Comparison of ENCODE assay signal across 10 mouse cellular contexts in genomic region chr13:42757654-42758400, GRCm38 (mm10).
A peak's percentile ranks its signal among the peaks of the same experiment; 100 is the strongest.
DNase-seq lines count a peak whose midpoint lies in the region; ATAC-seq and TF ChIP-seq lines count a peak whose summit lies in the region.
"Had no signal": no experiment of that assay in that cellular context is flagged by ENCODE, and none has a peak within 500 bp of the region (broad histone marks: within the 10 kb centered on the region; RNA-seq: fewer than 3 reads in every experiment).

No protein-coding gene starts in this region.

- no peak for DNase-seq in forebrain, embryonic 11.5 days (ENCODE audit: low spot score)
- DNase-seq in embryonic facial prominence, embryonic 10.5 days (ENCODE audit: low spot score): peak; percentile 14
- DNase-seq in gastrocnemius, adult 2 months: no peak
- no peak for DNase-seq in spleen, adult 18-20 months
- no peak for DNase-seq in heart, postnatal 36 days
- DNase-seq: B cell, adult 2 months; lung, adult 2 months had no signal

- H3K9ac ChIP-seq in forebrain, embryonic 13.5 days: no peak overlapping the region
- H3K9ac ChIP-seq in forebrain, embryonic 11.5 days (ENCODE audit: low read length): no peak overlapping the region
- no peak overlapping the region for H3K9ac ChIP-seq in kidney, embryonic 14.5 days (ENCODE audit: low read depth, low read length)
- no peak overlapping the region for H3K9ac ChIP-seq in midbrain, embryonic 13.5 days (replicated peaks)

- intact Hi-C loops in gastrocnemius, adult 2 months (cut with DNase I): no loop called here
- intact Hi-C loops in heart, postnatal 36 days (cut with DNase I): no loop called here

- H3K36me3 ChIP-seq in forebrain, embryonic 13.5 days (ENCODE audit: poor library complexity, severe bottlenecking): no peaks in the 10 kb centered on the region
- no peaks in the 10 kb centered on the region for H3K36me3 ChIP-seq in forebrain, embryonic 11.5 days (ENCODE audit: control insufficient read depth, insufficient read depth, low read length)
- H3K36me3 ChIP-seq in embryonic facial prominence, embryonic 10.5 days (replicated peaks): no peaks in the 10 kb centered on the region
- no peaks in the 10 kb centered on the region for H3K36me3 ChIP-seq in kidney, embryonic 14.5 days (ENCODE audit: control insufficient read depth, insufficient read depth, low read length)
- no peaks in the 10 kb centered on the region for H3K36me3 ChIP-seq in midbrain, embryonic 13.5 days

- H3K4me2 ChIP-seq in forebrain, embryonic 13.5 days: no peak overlapping the region
- H3K4me2 ChIP-seq in forebrain, embryonic 11.5 days (ENCODE audit: low read depth, low read length, severe bottlenecking): no peak overlapping the region
- peak overlapping the region; percentile 17; the same call in 1 of the 2 replicates for H3K4me2 ChIP-seq in kidney, embryonic 14.5 days (replicated peaks; ENCODE audit: low read depth, low read length)
- H3K4me2 ChIP-seq in midbrain, embryonic 13.5 days (replicated peaks): peak overlapping the region; percentile 20; the same call in 1 of the 2 replicates

- no peaks in the 10 kb centered on the region for H3K9me3 ChIP-seq in forebrain, embryonic 13.5 days (replicated peaks)
- no peaks in the 10 kb centered on the region for H3K9me3 ChIP-seq in forebrain, embryonic 11.5 days (ENCODE audit: control insufficient read depth, low read length)
- H3K9me3 ChIP-seq in embryonic facial prominence, embryonic 10.5 days: no peaks in the 10 kb centered on the region
- H3K9me3 ChIP-seq in kidney, embryonic 14.5 days (ENCODE audit: control insufficient read depth, low read length): no peaks in the 10 kb centered on the region
- H3K9me3 ChIP-seq in midbrain, embryonic 13.5 days: no peaks in the 10 kb centered on the region

- WGBS in forebrain, embryonic 13.5 days: 25% methylated on average over 11 of the region's 11 CpGs
- WGBS in forebrain, embryonic 11.5 days: 42% methylated on average over 11 of the region's 11 CpGs
- WGBS in embryonic facial prominence, embryonic 10.5 days: 31% methylated on average over 11 of the region's 11 CpGs
- WGBS in kidney, embryonic 14.5 days: 21% methylated on average over 11 of the region's 11 CpGs
- WGBS in midbrain, embryonic 13.5 days: 18% methylated on average over 11 of the region's 11 CpGs

- peaks cover 21% of the 10 kb centered on the region for H3K4me1 ChIP-seq in forebrain, embryonic 13.5 days
- 0 out of 2 replicates have a peak, but pooled peaks cover 2% of the 10 kb centered on the region for H3K4me1 ChIP-seq in forebrain, embryonic 11.5 days (replicated peaks; ENCODE audit: control insufficient read depth, insufficient read depth, low read length)
- H3K4me1 ChIP-seq in embryonic facial prominence, embryonic 10.5 days: peaks cover 26% of the 10 kb centered on the region
- H3K4me1 ChIP-seq in kidney, embryonic 14.5 days (ENCODE audit: control insufficient read depth, insufficient read depth, low read length): peaks cover 13% of the 10 kb centered on the region
- H3K4me1 ChIP-seq in midbrain, embryonic 13.5 days (replicated peaks): peaks cover 23% of the 10 kb centered on the region

- TF ChIP-seq CTCF in gastrocnemius, adult 2 months (IDR thresholded peaks at IDR 0.05): no peak

- H3K4me3 ChIP-seq in forebrain, embryonic 13.5 days: no peak overlapping the region
- H3K4me3 ChIP-seq in forebrain, embryonic 11.5 days (ENCODE audit: low read depth, low read length): no peak overlapping the region
- no peak overlapping the region for H3K4me3 ChIP-seq in embryonic facial prominence, embryonic 10.5 days
- H3K4me3 ChIP-seq in kidney, embryonic 14.5 days (ENCODE audit: low read length): no peak overlapping the region
- no peak overlapping the region for H3K4me3 ChIP-seq in midbrain, embryonic 13.5 days (replicated peaks)
- no peak overlapping the region for H3K4me3 ChIP-seq in gastrocnemius, adult 2 months

- no peak for ATAC-seq in forebrain, embryonic 13.5 days
- ATAC-seq in forebrain, embryonic 11.5 days (replicated peaks; ENCODE audit: low FRiP score): no peak
- ATAC-seq in kidney, embryonic 14.5 days (ENCODE audit: low FRiP score, low TSS enrichment): peak; percentile 87
- peak; percentile 83 for ATAC-seq in midbrain, embryonic 13.5 days

- H3K27ac ChIP-seq in forebrain, embryonic 13.5 days: peak overlapping the region; percentile 44
- H3K27ac ChIP-seq in forebrain, embryonic 11.5 days (ENCODE audit: low read depth, low read length): no peak overlapping the region
- no peak overlapping the region for H3K27ac ChIP-seq in embryonic facial prominence, embryonic 10.5 days (replicated peaks)
- peak overlapping the region; percentile 61; the same call in 1 of the 2 replicates for H3K27ac ChIP-seq in kidney, embryonic 14.5 days (ENCODE audit: low read depth, low read length)
- H3K27ac ChIP-seq in midbrain, embryonic 13.5 days: peak overlapping the region; percentile 30
- no peak overlapping the region for H3K27ac ChIP-seq in gastrocnemius, adult 2 months

- no peaks in the 10 kb centered on the region for H3K27me3 ChIP-seq in forebrain, embryonic 13.5 days
- no peaks in the 10 kb centered on the region for H3K27me3 ChIP-seq in forebrain, embryonic 11.5 days (ENCODE audit: control insufficient read depth, insufficient read depth, low read length)
- H3K27me3 ChIP-seq in embryonic facial prominence, embryonic 10.5 days (replicated peaks; ENCODE audit: low read depth, poor library complexity, severe bottlenecking): no peaks in the 10 kb centered on the region
- H3K27me3 ChIP-seq in kidney, embryonic 14.5 days (ENCODE audit: control insufficient read depth, insufficient read depth, low read length): no peaks in the 10 kb centered on the region
- no peaks in the 10 kb centered on the region for H3K27me3 ChIP-seq in midbrain, embryonic 13.5 days

Comparison
In these comparisons a context has a peak if more than half of its experiments do, and no peak if none do; other contexts are left out.
1. H3K27ac ChIP-seq: peak in forebrain, embryonic 13.5 days (single experiment), kidney, embryonic 14.5 days (single experiment) and midbrain, embryonic 13.5 days (single experiment); none in forebrain, embryonic 11.5 days (single experiment), embryonic facial prominence, embryonic 10.5 days (single experiment) and gastrocnemius, adult 2 months (single experiment).
2. ATAC-seq: peak in kidney, embryonic 14.5 days (single experiment) and midbrain, embryonic 13.5 days (single experiment); none in forebrain, embryonic 13.5 days (single experiment) and forebrain, embryonic 11.5 days (single experiment).
3. H3K4me2 ChIP-seq: peak in kidney, embryonic 14.5 days (single experiment) and midbrain, embryonic 13.5 days (single experiment); none in forebrain, embryonic 13.5 days (single experiment) and forebrain, embryonic 11.5 days (single experiment).